Mouse (Mus musculus): ENCODE measurements around the gene Cnot3. TPM values are rescaled to one million over a fixed set of nuclear protein-coding genes. Genes with fewer than 3 reads are reported as not detected.
"Not testable (repeated sequence)": the region's sequence is repeated elsewhere in the genome, so short reads cannot be mapped to it uniquely, and the experiment has no call there.

Cnot3 gene
- 18.3 and 22.3 TPM in 2 replicates for polyA plus RNA-seq (2015; fragmentation: Nextera tagmentation; extraction: Ambion mirVana)

- Histone ChIP-seq H3K4me2 (ENCODE audit: low read depth, low read length) (peak within 1 kb of the TSS; percentile 91), H3K36me3 (ENCODE audit: control insufficient read depth, insufficient read depth) (peaks cover 11% of the 10 kb centered on the region), H3K4me1 (ENCODE audit: control insufficient read depth, low read depth, low read length) (peaks cover 35% of the 10 kb centered on the region), H3K9me3 (replicated peaks; ENCODE audit: control insufficient read depth, low read length) (no peaks in the 10 kb centered on the region), H3K27me3 (ENCODE audit: control insufficient read depth, insufficient read depth, low read depth, low read length) (no peaks in the 10 kb centered on the region), H3K4me3 (ENCODE audit: low read depth, low read length) (peak within 1 kb of the TSS; percentile 96), H3K27ac (ENCODE audit: low read length) (peak within 1 kb of the TSS; percentile 97), H3K9ac (ENCODE audit: low read depth, low read length) (peak within 1 kb of the TSS; percentile 99)
- peak; percentile 95 for ATAC-seq (ENCODE audit: low read depth)
- under 1% methylated on average over 51 of the region's 58 CpGs for WGBS (ENCODE audit: insufficient replicate concordance)
Measured at GRCm38 (mm10) chr7:3644672-3645487, at the start of gene Cnot3. Cnot3 (plus strand) TSS chr7:3645268.

- not testable (repeated sequence) for H3K4me1 ChIP-seq (ENCODE audit: control insufficient read depth, low read depth, low read length); H3K4me3 ChIP-seq (ENCODE audit: low read depth, low read length); H3K9me3 ChIP-seq (replicated peaks; ENCODE audit: control insufficient read depth, low read length); ATAC-seq (ENCODE audit: low read depth); H3K36me3 ChIP-seq (ENCODE audit: control insufficient read depth, insufficient read depth); H3K9ac ChIP-seq (ENCODE audit: low read depth, low read length); H3K27ac ChIP-seq (ENCODE audit: low read length); H3K4me2 ChIP-seq (ENCODE audit: low read depth, low read length); H3K27me3 ChIP-seq (ENCODE audit: control insufficient read depth, insufficient read depth, low read depth, low read length)
- 32% methylated on average over 1 of the region's 1 CpGs for WGBS (ENCODE audit: insufficient replicate concordance)
Measured at GRCm38 (mm10) chr7:3597755-3598154, 47.3 kb upstream of the Cnot3 start.

- no peak overlapping the region for H3K4me3 ChIP-seq (ENCODE audit: low read depth, low read length)
- ATAC-seq (ENCODE audit: low read depth): no peak
- WGBS (ENCODE audit: insufficient replicate concordance): 8% methylated on average over 4 of the region's 4 CpGs
- no peaks in the 10 kb centered on the region for H3K27me3 ChIP-seq (ENCODE audit: control insufficient read depth, insufficient read depth, low read depth, low read length)
- no peaks in the 10 kb centered on the region for H3K36me3 ChIP-seq (ENCODE audit: control insufficient read depth, insufficient read depth)
- no peak overlapping the region for H3K27ac ChIP-seq (ENCODE audit: low read length)
- no peaks in the 10 kb centered on the region for H3K4me1 ChIP-seq (ENCODE audit: control insufficient read depth, low read depth, low read length)
- no peak overlapping the region for H3K4me2 ChIP-seq (ENCODE audit: low read depth, low read length)
- no peaks in the 10 kb centered on the region for H3K9me3 ChIP-seq (replicated peaks; ENCODE audit: control insufficient read depth, low read length)
- H3K9ac ChIP-seq (ENCODE audit: low read depth, low read length): no peak overlapping the region
Measured at GRCm38 (mm10) chr7:3601119-3601518, 43.9 kb upstream of the Cnot3 start.

- WGBS (ENCODE audit: insufficient replicate concordance): 11% methylated on average over 2 of the region's 2 CpGs
- Histone ChIP-seq H3K4me1 (ENCODE audit: control insufficient read depth, low read depth, low read length) (no peaks in the 10 kb centered on the region), H3K27me3 (ENCODE audit: control insufficient read depth, insufficient read depth, low read depth, low read length) (no peaks in the 10 kb centered on the region), H3K9ac (ENCODE audit: low read depth, low read length) (no peak overlapping the region), H3K9me3 (replicated peaks; ENCODE audit: control insufficient read depth, low read length) (no peaks in the 10 kb centered on the region), H3K36me3 (ENCODE audit: control insufficient read depth, insufficient read depth) (no peaks in the 10 kb centered on the region), H3K4me2 (ENCODE audit: low read depth, low read length) (no peak overlapping the region), H3K27ac (ENCODE audit: low read length) (no peak overlapping the region), H3K4me3 (ENCODE audit: low read depth, low read length) (no peak overlapping the region)
- peak; percentile 53 for ATAC-seq (ENCODE audit: low read depth)
Measured at GRCm38 (mm10) chr7:3606798-3607197, 38.3 kb upstream of the Cnot3 start.

- Histone ChIP-seq H3K4me3 (ENCODE audit: low read depth, low read length) (no peak overlapping the region), H3K9me3 (replicated peaks; ENCODE audit: control insufficient read depth, low read length) (no peaks in the 10 kb centered on the region), H3K9ac (ENCODE audit: low read depth, low read length) (no peak overlapping the region), H3K27ac (ENCODE audit: low read length) (no peak overlapping the region), H3K27me3 (ENCODE audit: control insufficient read depth, insufficient read depth, low read depth, low read length) (no peaks in the 10 kb centered on the region), H3K36me3 (ENCODE audit: control insufficient read depth, insufficient read depth) (no peaks in the 10 kb centered on the region), H3K4me2 (ENCODE audit: low read depth, low read length) (no peak overlapping the region), H3K4me1 (ENCODE audit: control insufficient read depth, low read depth, low read length) (no peaks in the 10 kb centered on the region)
- 65% methylated on average over 6 of the region's 6 CpGs for WGBS (ENCODE audit: insufficient replicate concordance)
- no peak for ATAC-seq (ENCODE audit: low read depth)
Measured at GRCm38 (mm10) chr7:3607391-3607790, 37.7 kb upstream of the Cnot3 start.

GRCm38 (mm10) chr7:3608668-3609067 is 36.4 kb upstream of the Cnot3 start:
- Histone ChIP-seq H3K36me3 (ENCODE audit: control insufficient read depth, insufficient read depth) (no peaks in the 10 kb centered on the region), H3K9me3 (replicated peaks; ENCODE audit: control insufficient read depth, low read length) (no peaks in the 10 kb centered on the region), H3K27me3 (ENCODE audit: control insufficient read depth, insufficient read depth, low read depth, low read length) (no peaks in the 10 kb centered on the region), H3K4me3 (ENCODE audit: low read depth, low read length) (no peak overlapping the region), H3K9ac (ENCODE audit: low read depth, low read length) (no peak overlapping the region), H3K4me2 (ENCODE audit: low read depth, low read length) (no peak overlapping the region), H3K4me1 (ENCODE audit: control insufficient read depth, low read depth, low read length) (no peaks in the 10 kb centered on the region), H3K27ac (ENCODE audit: low read length) (no peak overlapping the region)
- no peak for ATAC-seq (ENCODE audit: low read depth)
- 80% methylated on average over 3 of the region's 3 CpGs for WGBS (ENCODE audit: insufficient replicate concordance)

GRCm38 (mm10) chr7:3609082-3609481 is 36.0 kb upstream of the Cnot3 start:
- Histone ChIP-seq H3K4me3 (ENCODE audit: low read depth, low read length) (no peak overlapping the region), H3K36me3 (ENCODE audit: control insufficient read depth, insufficient read depth) (no peaks in the 10 kb centered on the region), H3K9me3 (replicated peaks; ENCODE audit: control insufficient read depth, low read length) (no peaks in the 10 kb centered on the region), H3K4me2 (ENCODE audit: low read depth, low read length) (no peak overlapping the region), H3K27ac (ENCODE audit: low read length) (no peak overlapping the region), H3K4me1 (ENCODE audit: control insufficient read depth, low read depth, low read length) (no peaks in the 10 kb centered on the region), H3K27me3 (ENCODE audit: control insufficient read depth, insufficient read depth, low read depth, low read length) (no peaks in the 10 kb centered on the region), H3K9ac (ENCODE audit: low read depth, low read length) (no peak overlapping the region)
- ATAC-seq (ENCODE audit: low read depth): peak; percentile 79
- 39% methylated on average over 3 of the region's 3 CpGs for WGBS (ENCODE audit: insufficient replicate concordance)

- no peak overlapping the region for H3K27ac ChIP-seq (ENCODE audit: low read length)
- H3K9me3 ChIP-seq (replicated peaks; ENCODE audit: control insufficient read depth, low read length): no peaks in the 10 kb centered on the region
- no peak for ATAC-seq (ENCODE audit: low read depth)
- WGBS (ENCODE audit: insufficient replicate concordance): 21% methylated on average over 3 of the region's 3 CpGs
- H3K4me3 ChIP-seq (ENCODE audit: low read depth, low read length): no peak overlapping the region
- H3K4me2 ChIP-seq (ENCODE audit: low read depth, low read length): no peak overlapping the region
- H3K9ac ChIP-seq (ENCODE audit: low read depth, low read length): no peak overlapping the region
- no peaks in the 10 kb centered on the region for H3K36me3 ChIP-seq (ENCODE audit: control insufficient read depth, insufficient read depth)
- no peaks in the 10 kb centered on the region for H3K27me3 ChIP-seq (ENCODE audit: control insufficient read depth, insufficient read depth, low read depth, low read length)
- no peaks in the 10 kb centered on the region for H3K4me1 ChIP-seq (ENCODE audit: control insufficient read depth, low read depth, low read length)
Measured at GRCm38 (mm10) chr7:3610437-3610836, 34.6 kb upstream of the Cnot3 start.

- Histone ChIP-seq H3K4me2 (ENCODE audit: low read depth, low read length) (no peak overlapping the region), H3K4me1 (ENCODE audit: control insufficient read depth, low read depth, low read length) (no peaks in the 10 kb centered on the region), H3K9me3 (replicated peaks; ENCODE audit: control insufficient read depth, low read length) (no peaks in the 10 kb centered on the region), H3K4me3 (ENCODE audit: low read depth, low read length) (no peak overlapping the region), H3K36me3 (ENCODE audit: control insufficient read depth, insufficient read depth) (no peaks in the 10 kb centered on the region), H3K27me3 (ENCODE audit: control insufficient read depth, insufficient read depth, low read depth, low read length) (no peaks in the 10 kb centered on the region), H3K27ac (ENCODE audit: low read length) (no peak overlapping the region), H3K9ac (ENCODE audit: low read depth, low read length) (no peak overlapping the region)
- WGBS (ENCODE audit: insufficient replicate concordance): 66% methylated on average over 13 of the region's 13 CpGs
- ATAC-seq (ENCODE audit: low read depth): peak; percentile 30
Measured at GRCm38 (mm10) chr7:3611006-3611405, 34.1 kb upstream of the Cnot3 start.
